Mouse (Mus musculus) heart, postnatal 36 days (tissue): ENCODE measurements around the gene Taf6l. TPM values are rescaled to one million over a fixed set of nuclear protein-coding genes. Genes with fewer than 3 reads are reported as not detected.
A peak's percentile ranks its signal among the peaks of the same experiment; 100 is the strongest.
"Not testable (repeated sequence)": the region's sequence is repeated elsewhere in the genome, so short reads cannot be mapped to it uniquely, and the experiment has no call there.

Source experiments
- DNase-seq, 2 experiments: peaks; one replicate each; pipeline ENCODE4 v3.0.0; 2021 to 2022
- intact Hi-C: fragments of 180-260 bp; cut with DNase I; formaldehyde crosslinking; loops from one replicate; pipeline ENCODE4 v1.15.1; 2025
- microRNA-seq, 2 experiments: library from miRNA; unstranded; fragments of <30 nt; microRNA quantifications; one replicate each; pipeline ENCODE4 v1.2.0; 2021; ENCODE audit warnings: borderline number of aligned reads in 2 of 2
- total RNA-seq, 2 experiments: library from RNA; stranded (reverse); gene quantifications; 2 replicates each; pipeline ENCODE4 v1.2.3; 2021

Gene Taf6l
- total RNA-seq, 2 experiments from 2014 or later = 5.6 to 7.9 TPM

GRCm38 (mm10) chr19:8741243-8741869 is 44.9 kb downstream of the Taf6l start, which contains the start of gene Stx5a:
TSS of gene Stx5a (plus strand) at chr19:8741413.
- intact Hi-C loops = no loop called here
- peak; percentile 91 to 96 for DNase-seq

DNA sequence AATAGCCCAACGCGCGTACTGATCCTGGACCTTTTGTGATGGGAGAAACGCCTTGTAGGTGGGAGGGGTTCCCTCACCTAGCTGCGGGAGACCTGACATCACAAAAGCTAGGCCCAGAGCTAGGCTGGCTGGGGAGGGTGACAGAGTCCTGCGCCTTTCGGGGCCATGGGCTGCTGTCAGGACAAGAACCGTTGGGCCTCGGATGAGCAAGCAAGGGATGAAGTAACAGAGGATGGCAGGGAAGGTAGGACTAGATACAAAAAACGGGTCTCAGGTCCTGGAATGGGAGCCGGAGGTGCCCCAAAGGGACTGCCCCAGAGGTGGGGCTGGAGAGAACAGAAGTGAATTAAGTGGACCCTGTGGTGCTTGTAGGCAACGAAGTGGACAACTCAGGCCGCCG is 45.6 kb downstream of the Taf6l start, which contains the start of gene 1700092M07Rik:
Gene 1700092M07Rik (plus strand): TSS at position 116 of the 400 bp plus-strand sequence.
- intact Hi-C loops = no loop called here
- DNase-seq = peak in 1 of 2 experiments; percentile 21

DNA sequence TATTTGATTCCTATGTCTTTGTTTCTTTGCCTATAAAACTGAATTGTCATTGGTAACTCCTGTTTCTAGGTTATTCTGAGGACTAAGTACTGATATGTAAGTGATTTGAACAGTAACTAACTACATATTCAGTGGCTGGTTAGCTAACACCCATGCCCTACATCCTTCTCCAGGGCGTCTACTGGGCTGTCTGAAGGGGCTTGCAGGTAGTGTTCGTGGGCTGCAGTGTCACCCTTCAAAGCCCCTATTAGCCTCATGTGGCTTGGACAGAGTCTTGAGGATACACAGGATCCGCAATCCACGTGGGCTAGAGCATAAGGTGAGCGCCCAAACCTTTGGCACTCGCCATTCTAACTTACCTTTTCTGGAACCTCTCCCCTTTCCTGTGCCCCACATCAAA is 46.6 kb downstream of the Taf6l start:
- no peak for DNase-seq
- intact Hi-C loops = no loop called here

GRCm38 (mm10) chr19:8738911-8739310 is 47.3 kb downstream of the Taf6l start:
- intact Hi-C loops = no loop called here
- no peak for DNase-seq

GRCm38 (mm10) chr19:8736160-8736467 is 50.1 kb downstream of the Taf6l start:
- intact Hi-C loops = no loop called here
- DNase-seq = no peak

GRCm38 (mm10) chr19:8735389-8736159 is 50.6 kb downstream of the Taf6l start, which contains the start of gene Wdr74:
TSS of gene Wdr74 (plus strand) at chr19:8735827.
- intact Hi-C loops = no loop called here
- peak; percentile 92 to 95 for DNase-seq

GRCm38 (mm10) chr19:8734334-8734733 is 51.9 kb downstream of the Taf6l start:
- DNase-seq = no peak
- intact Hi-C loops = no loop called here

- intact Hi-C loops, DNase-seq: not testable (repeated sequence)
These were observed 57.7 kb downstream of the Taf6l start for GRCm38 (mm10) chr19:8728335-8729099.

- no peak for DNase-seq
- intact Hi-C loops = no loop called here
These were observed 58.6 kb downstream of the Taf6l start for GRCm38 (mm10) chr19:8727495-8728114.

DNA sequence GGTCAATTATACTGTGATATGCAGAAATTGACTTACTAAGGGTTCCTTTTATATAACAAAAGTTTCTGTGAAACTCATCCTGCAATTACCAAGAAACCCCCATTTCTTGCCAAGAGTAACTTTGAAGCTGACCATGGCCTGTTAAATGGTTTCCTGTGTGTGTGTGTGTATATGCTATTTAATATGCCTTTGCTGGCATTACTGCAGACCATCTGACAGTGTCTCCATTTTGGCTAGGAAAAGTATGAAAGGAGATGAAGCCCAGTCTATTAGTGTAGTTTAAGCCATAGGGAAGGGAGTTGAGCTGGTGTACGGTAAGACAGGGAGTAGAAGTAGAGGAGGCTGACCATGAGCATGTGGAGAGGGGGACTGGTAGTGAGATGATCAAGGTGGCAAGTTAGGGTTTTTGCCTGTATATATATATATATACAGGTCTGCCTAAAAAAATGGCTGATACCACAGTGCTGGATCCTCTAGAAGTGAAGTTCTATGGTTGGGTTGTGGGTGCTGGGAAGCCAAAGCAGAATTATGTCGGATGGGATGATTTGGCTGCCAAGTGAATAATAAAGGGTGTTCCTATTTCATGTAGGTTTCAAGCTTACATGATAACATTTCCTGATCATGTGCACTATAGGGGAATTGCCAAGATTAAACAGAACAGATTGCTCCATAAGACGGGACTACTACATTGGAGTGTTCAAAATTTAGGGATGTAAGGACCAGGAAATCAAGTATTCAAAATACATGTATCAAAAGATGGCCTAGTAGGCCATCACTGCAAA is 59.4 kb downstream of the Taf6l start:
- intact Hi-C loops = no loop called here
- no peak for DNase-seq

GRCm38 (mm10) chr19:8725081-8725613 is 61.1 kb downstream of the Taf6l start:
- DNase-seq = no peak
- intact Hi-C loops = no loop called here

Small RNA genes within 50 kb of the gene (microRNA-seq; reads per million reads assigned to microRNA genes)
- gene Mir6992 = 0 reads per million in 2 experiments

Other genes with a start within 250 kb of the Taf6l start
- not detected for gene Slc22a8, start 195.2 kb downstream of the Taf6l start, total RNA-seq
- not detected for gene Slc22a6, start 168.4 kb downstream of the Taf6l start, total RNA-seq
- gene Chrm1, start 122.6 kb downstream of the Taf6l start, total RNA-seq = not detected
- 10 to 100 TPM; 37.7 to 43.0 TPM for gene Slc3a2, start 63.0 kb downstream of the Taf6l start, total RNA-seq
- 10 to 100 TPM; 22.0 to 22.4 TPM for gene Wdr74, start 50.6 kb downstream of the Taf6l start, total RNA-seq
- not detected for gene 1700092M07Rik, start 45.7 kb downstream of the Taf6l start, total RNA-seq
- 10 to 100 TPM; 28.1 to 29.8 TPM for gene Stx5a, start 45.0 kb downstream of the Taf6l start, total RNA-seq
- gene Nxf1, start 29.3 kb downstream of the Taf6l start, total RNA-seq = 10 to 100 TPM; 36.7 to 37.6 TPM
- 100 to 1,000 TPM; 114 to 117 TPM for gene Tmem223, start 15.4 kb downstream of the Taf6l start, total RNA-seq
- 10 to 100 TPM; 16.5 to 18.0 TPM for gene Tmem179b, start 11.9 kb downstream of the Taf6l start, total RNA-seq
- 10 to 100 TPM; 52.3 to 59.2 TPM for gene Polr2g, start 12.2 kb upstream of the Taf6l start, total RNA-seq
- 1 to 10 TPM; 1.3 to 1.7 TPM for gene Zbtb3, start 16.1 kb upstream of the Taf6l start, total RNA-seq
- 10 to 100 TPM; 11.6 to 14.7 TPM for gene Ttc9c, start 32.9 kb upstream of the Taf6l start, total RNA-seq
- gene Hnrnpul2, start 33.6 kb upstream of the Taf6l start, total RNA-seq = 10 to 100 TPM; 44.6 to 49.8 TPM
- not detected for gene AC129217.1, start 43.4 kb upstream of the Taf6l start, total RNA-seq
- gene Bscl2, start 51.0 kb upstream of the Taf6l start, total RNA-seq = 10 to 100 TPM; 22.0 to 25.2 TPM
- not detected for gene Gng3, start 52.8 kb upstream of the Taf6l start, total RNA-seq
- gene Lrrn4cl, start 64.4 kb upstream of the Taf6l start, total RNA-seq = 1 to 10 TPM; 4.0 to 4.9 TPM
- gene Ubxn1, start 85.1 kb upstream of the Taf6l start, total RNA-seq = 100 to 1,000 TPM; 122 to 130 TPM
- gene Uqcc3, start 94.5 kb upstream of the Taf6l start, total RNA-seq = 10 to 100 TPM; 58.7 to 59.0 TPM
- 1 to 10 TPM; 1.7 to 3.4 TPM for gene Lbhd1, start 97.3 kb upstream of the Taf6l start, total RNA-seq
- not detected for gene Gm49403, start 97.5 kb upstream of the Taf6l start, total RNA-seq
- 10 to 100 TPM; 18.7 to 20.4 TPM for gene 1810009A15Rik, start 102.4 kb upstream of the Taf6l start, total RNA-seq
- gene Gm49416, start 102.5 kb upstream of the Taf6l start, total RNA-seq = not detected
- 10 to 100 TPM; 11.5 to 13.6 TPM for gene Ints5, start 106.6 kb upstream of the Taf6l start, total RNA-seq
- gene Ganab, start 111.7 kb upstream of the Taf6l start, total RNA-seq = 10 to 100 TPM; 48.5 to 52.2 TPM
- gene B3gat3, start 134.0 kb upstream of the Taf6l start, total RNA-seq = 10 to 100 TPM; 34.5 to 37.6 TPM
- 10 to 100 TPM; 19.8 to 30.2 TPM for gene Rom1, start 142.9 kb upstream of the Taf6l start, total RNA-seq
- 10 to 100 TPM in 1 of 2 experiments, 1 to 10 TPM in 1; 9.5 to 11.0 TPM for gene Eml3, start 143.1 kb upstream of the Taf6l start, total RNA-seq
- gene Mta2, start 155.5 kb upstream of the Taf6l start, total RNA-seq = 10 to 100 TPM; 33.2 to 38.5 TPM
- 1 to 10 TPM; 8.1 to 8.9 TPM for gene Tut1, start 167.4 kb upstream of the Taf6l start, total RNA-seq
- 100 to 1,000 TPM; 246 to 250 TPM for gene Eef1g, start 180.6 kb upstream of the Taf6l start, total RNA-seq
- 100 to 1,000 TPM; 362 to 377 TPM for gene Ahnak, start 202.9 kb upstream of the Taf6l start, total RNA-seq